Comparison of ENCODE assay signal across 8 mouse cellular contexts in genomic region chr7:141468164-141468521, GRCm38 (mm10). TPM values are rescaled to one million over a fixed set of nuclear protein-coding genes. Genes with fewer than 3 reads are reported as not detected.
A peak's percentile ranks its signal among the peaks of the same experiment; 100 is the strongest.
DNase-seq lines count a peak whose midpoint lies in the region; ATAC-seq and TF ChIP-seq lines count a peak whose summit lies in the region.

No protein-coding gene starts in this region.

- peaks cover 50% of the 10 kb centered on the region for H3K4me1 ChIP-seq in kidney, embryonic 16.5 days (ENCODE audit: insufficient read depth, low read length)
- peaks cover 43% of the 10 kb centered on the region; the same call in 1 of the 2 replicates for H3K4me1 ChIP-seq in lung, postnatal 0 days (ENCODE audit: insufficient read depth, low read depth, low read length)

- 4% methylated on average over 5 of the region's 5 CpGs for WGBS in kidney, embryonic 16.5 days
- 6% methylated on average over 5 of the region's 5 CpGs for WGBS in lung, postnatal 0 days

- peaks cover 26% of the 10 kb centered on the region for H3K36me3 ChIP-seq in kidney, embryonic 16.5 days (ENCODE audit: insufficient read depth, low read length)
- peaks cover 15% of the 10 kb centered on the region for H3K36me3 ChIP-seq in lung, postnatal 0 days (ENCODE audit: insufficient read depth, low read length)

- TF ChIP-seq EP300 in lung, postnatal 0 days (IDR thresholded peaks at IDR 0.05) = no peak

- no peak for DNase-seq in kidney, adult 8-10 months
- DNase-seq in adrenal gland, postnatal 14 days = peak; percentile 72
- DNase-seq in heart, postnatal 14 days = peak; percentile 42 to 53
- DNase-seq in lung, postnatal 0 days (ENCODE audit: low spot score) = peak; percentile 75
- no peak for DNase-seq in frontal cortex, postnatal 14 days (ENCODE audit: low spot score in 2 of 2)
- no peak for DNase-seq in urinary bladder, postnatal 25 days (ENCODE audit: low spot score)
- no peak for DNase-seq in left cerebral cortex, adult 9 months (ENCODE audit: low spot score in 2 of 2)

- peak overlapping the region; percentile 85 for H3K4me3 ChIP-seq in kidney, embryonic 16.5 days (ENCODE audit: low read length)
- H3K4me3 ChIP-seq in lung, postnatal 0 days (ENCODE audit: low read depth, low read length) = peak overlapping the region; percentile 74

- peak overlapping the region; percentile 97 for H3K27ac ChIP-seq in kidney, embryonic 16.5 days (ENCODE audit: low read length)
- H3K27ac ChIP-seq in lung, postnatal 0 days (ENCODE audit: low read length) = peak overlapping the region; percentile 95

- intact Hi-C loops in heart, postnatal 14 days (cut with DNase I) = no loop called here

- peaks cover 23% of the 10 kb centered on the region for H3K27me3 ChIP-seq in kidney, embryonic 16.5 days (ENCODE audit: insufficient read depth, low read length)
- no peaks in the 10 kb centered on the region; the same call in 1 of the 2 replicates for H3K27me3 ChIP-seq in lung, postnatal 0 days (replicated peaks; ENCODE audit: insufficient read depth, low read length)

- no peaks in the 10 kb centered on the region for H3K9me3 ChIP-seq in kidney, embryonic 16.5 days (ENCODE audit: low read length)
- no peaks in the 10 kb centered on the region for H3K9me3 ChIP-seq in lung, postnatal 0 days (ENCODE audit: low read length)

- ATAC-seq in kidney, embryonic 16.5 days (ENCODE audit: low FRiP score, low TSS enrichment) = no peak
- ATAC-seq in lung, postnatal 0 days = peak; percentile 24

- TF ChIP-seq CTCF in lung, postnatal 0 days (IDR thresholded peaks at IDR 0.05) = no peak

- peak overlapping the region; percentile 90 for H3K9ac ChIP-seq in kidney, embryonic 16.5 days (replicated peaks; ENCODE audit: low read length)
- H3K9ac ChIP-seq in lung, postnatal 0 days (replicated peaks; ENCODE audit: low read depth) = peak overlapping the region; percentile 83

- H3K4me2 ChIP-seq in kidney, embryonic 16.5 days (replicated peaks; ENCODE audit: low read depth, low read length) = peak overlapping the region; percentile 92
- H3K4me2 ChIP-seq in lung, postnatal 0 days (replicated peaks; ENCODE audit: low read depth, low read length) = peak overlapping the region; percentile 65

RNA-seq across cellular contexts. Expression of gene Cd151, which starts 1.0 kb away (rescaled TPM):
- polyA plus RNA-seq in kidney, embryonic 16.5 days (2015; fragmentation: Nextera tagmentation; extraction: Ambion mirVana) = 48.4 and 54.3 TPM in 2 replicates
- total RNA-seq in adrenal gland, postnatal 14 days (2021) = 199 and 204 TPM in 2 replicates
- total RNA-seq in heart, postnatal 14 days (2021) = 100 to 1,000 TPM; 258 to 268 TPM
- polyA plus RNA-seq in lung, postnatal 0 days (2015; fragmentation: Nextera tagmentation; extraction: Ambion mirVana) = 45.1 and 49.6 TPM in 2 replicates

RNA-seq across cellular contexts. Expression of gene Polr2l, which starts 6.8 kb away (rescaled TPM):
- polyA plus RNA-seq in kidney, embryonic 16.5 days (2015; fragmentation: Nextera tagmentation; extraction: Ambion mirVana) = 68.8 and 73.2 TPM in 2 replicates
- 74.5 TPM in 2 replicates for total RNA-seq in adrenal gland, postnatal 14 days (2021)
- total RNA-seq in heart, postnatal 14 days (2021) = 10 to 100 TPM; 69.8 to 71.4 TPM
- polyA plus RNA-seq in lung, postnatal 0 days (2015; fragmentation: Nextera tagmentation; extraction: Ambion mirVana) = 48.0 and 50.5 TPM in 2 replicates

RNA-seq across cellular contexts. Expression of gene Tspan4, which starts 6.9 kb away (rescaled TPM):
- 105 and 110 TPM in 2 replicates for polyA plus RNA-seq in kidney, embryonic 16.5 days (2015; fragmentation: Nextera tagmentation; extraction: Ambion mirVana)
- 49.4 and 58.4 TPM in 2 replicates for total RNA-seq in adrenal gland, postnatal 14 days (2021)
- 10 to 100 TPM; 24.0 to 31.2 TPM for total RNA-seq in heart, postnatal 14 days (2021)
- polyA plus RNA-seq in lung, postnatal 0 days (2015; fragmentation: Nextera tagmentation; extraction: Ambion mirVana) = 100 and 107 TPM in 2 replicates

RNA-seq across cellular contexts. Expression of gene Cracr2b, which starts 7.2 kb away (rescaled TPM):
- 23.7 and 24.1 TPM in 2 replicates for polyA plus RNA-seq in kidney, embryonic 16.5 days (2015; fragmentation: Nextera tagmentation; extraction: Ambion mirVana)
- total RNA-seq in adrenal gland, postnatal 14 days (2021) = 14.2 and 23.2 TPM in 2 replicates
- total RNA-seq in heart, postnatal 14 days (2021) = 10 to 100 TPM; 25.2 to 27.9 TPM
- 74.9 and 82.0 TPM in 2 replicates for polyA plus RNA-seq in lung, postnatal 0 days (2015; fragmentation: Nextera tagmentation; extraction: Ambion mirVana)

RNA-seq across cellular contexts. Expression of gene Pnpla2, which starts 13.1 kb away (rescaled TPM):
- 47.0 and 51.5 TPM in 2 replicates for polyA plus RNA-seq in kidney, embryonic 16.5 days (2015; fragmentation: Nextera tagmentation; extraction: Ambion mirVana)
- total RNA-seq in adrenal gland, postnatal 14 days (2021) = 1,289 and 1,648 TPM in 2 replicates
- total RNA-seq in heart, postnatal 14 days (2021) = 100 to 1,000 TPM; 351 to 430 TPM
- 96.0 and 116 TPM in 2 replicates for polyA plus RNA-seq in lung, postnatal 0 days (2015; fragmentation: Nextera tagmentation; extraction: Ambion mirVana)

Comparison
In these comparisons a context has a peak if more than half of its experiments do, and no peak if none do; other contexts are left out.
1. DNase-seq: peak in adrenal gland, postnatal 14 days (single experiment), heart, postnatal 14 days (2 of 2) and lung, postnatal 0 days (single experiment); none in kidney, adult 8-10 months (0 of 2), frontal cortex, postnatal 14 days (0 of 2), urinary bladder, postnatal 25 days (single experiment) and left cerebral cortex, adult 9 months (0 of 2).